Comparison of ENCODE assay signal across 13 mouse cellular contexts in the genomic region with DNA sequence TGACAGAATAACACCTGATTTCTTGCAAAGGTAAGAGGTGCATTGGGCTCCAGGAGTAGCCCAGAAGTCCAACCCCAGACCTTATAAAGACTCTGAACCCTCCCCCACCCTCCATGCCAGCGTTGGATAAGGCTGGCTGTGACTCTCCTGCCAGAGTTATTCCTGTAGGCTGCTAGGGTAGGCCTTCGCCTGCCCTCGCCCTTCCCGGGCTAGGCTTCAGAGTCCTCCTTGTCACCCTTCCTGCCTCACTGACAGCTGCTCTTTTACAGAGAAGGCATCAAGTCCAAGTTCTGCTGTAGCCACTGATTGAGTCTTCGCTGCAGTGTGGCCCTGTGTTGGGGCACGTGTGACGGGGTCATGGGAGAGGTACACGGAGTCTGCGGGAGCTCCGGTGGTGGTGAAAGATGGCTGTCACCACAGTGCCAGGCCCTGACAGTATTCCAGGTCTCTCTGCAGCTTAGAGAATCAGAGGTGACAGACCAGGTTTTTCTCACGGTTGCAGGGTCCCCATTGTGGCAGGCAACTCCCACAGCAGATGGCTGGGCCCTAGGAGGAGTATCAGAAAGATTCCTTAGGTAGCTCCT. TPM values are rescaled to one million over a fixed set of nuclear protein-coding genes. Genes with fewer than 3 reads are reported as not detected.
DNase-seq lines count a peak whose midpoint lies in the region; ATAC-seq lines count a peak whose summit lies in the region.
"Had no signal": no experiment of that assay in that cellular context is flagged by ENCODE, and none has a peak within 500 bp of the region (broad histone marks: within the 10 kb centered on the region; RNA-seq: fewer than 3 reads in every experiment).

No protein-coding gene starts in this region.

- peak; percentile 92 for DNase-seq in heart, adult 11 months
- no peak for DNase-seq in heart, postnatal 25 days (ENCODE audit: low spot score)
- DNase-seq in heart, adult 9 months (ENCODE audit: low spot score in 2 of 2) = peak; percentile 15 to 17
- DNase-seq in midbrain, embryonic 11.5 days (ENCODE audit: low spot score, missing footprints) = peak; percentile 82
- no peak for DNase-seq in lung, postnatal 4 days
- DNase-seq in layer of hippocampus, adult 9-10 months (ENCODE audit: low spot score) = no peak
- DNase-seq: cerebellum, adult 18-20 months had no signal

- H3K27ac ChIP-seq in heart, embryonic 14.5 days (replicated peaks in 1 of 2; ENCODE audit: control insufficient read depth in 1 of 2, insufficient read depth in 1 of 2, low read depth in 2 of 2, low read length in 2 of 2) = peak overlapping the region; percentile 67 to 71
- peak overlapping the region; percentile 27; the same call in 1 of the 2 replicates for H3K27ac ChIP-seq in midbrain, embryonic 11.5 days (ENCODE audit: low read depth, low read length)
- H3K27ac ChIP-seq: embryonic facial prominence, embryonic 15.5 days; kidney, postnatal 0 days; liver, embryonic 15.5 days; macrophage had no signal

- intact Hi-C loops in heart, postnatal 25 days (cut with DNase I) = no loop called here

- 42% methylated on average over 11 of the region's 11 CpGs for WGBS in heart, embryonic 14.5 days
- WGBS in midbrain, embryonic 11.5 days = 79% methylated on average over 11 of the region's 11 CpGs

- H3K4me2 ChIP-seq in heart, embryonic 14.5 days (ENCODE audit: low read length) = no peak overlapping the region
- no peak overlapping the region for H3K4me2 ChIP-seq in midbrain, embryonic 11.5 days
- H3K4me2 ChIP-seq: embryonic facial prominence, embryonic 15.5 days; liver, embryonic 15.5 days had no signal

- H3K36me3 ChIP-seq in heart, embryonic 14.5 days (ENCODE audit: control insufficient read depth, insufficient read depth, low read length) = peaks cover 49% of the 10 kb centered on the region
- H3K36me3 ChIP-seq in midbrain, embryonic 11.5 days (ENCODE audit: control insufficient read depth, insufficient read depth, low read length) = peaks cover 9% of the 10 kb centered on the region

- peak overlapping the region; percentile 25; the same call in 1 of the 2 replicates for H3K9ac ChIP-seq in heart, embryonic 14.5 days (ENCODE audit: low read length)
- H3K9ac ChIP-seq in midbrain, embryonic 11.5 days (ENCODE audit: low read length) = 0 out of 2 replicates have a peak overlapping the region, but pooled peaks have one; percentile 6
- H3K9ac ChIP-seq: embryonic facial prominence, embryonic 15.5 days; liver, embryonic 15.5 days had no signal

- no peak overlapping the region for H3K4me3 ChIP-seq in heart, embryonic 14.5 days (ENCODE audit: control insufficient read depth in 1 of 2, insufficient read depth in 1 of 2, low read depth in 1 of 2, low read length in 2 of 2)
- H3K4me3 ChIP-seq in midbrain, embryonic 11.5 days (ENCODE audit: low read depth, low read length) = no peak overlapping the region
- H3K4me3 ChIP-seq: embryonic facial prominence, embryonic 15.5 days; liver, embryonic 15.5 days had no signal

- ATAC-seq in heart, embryonic 14.5 days (ENCODE audit: insufficient number of reproducible peaks, insufficient read depth, low FRiP score, low read depth) = peak; percentile 75
- ATAC-seq in midbrain, embryonic 11.5 days (ENCODE audit: low FRiP score) = no peak
- ATAC-seq: inflammation-experienced regulatory T-cells, adult 6 months had no signal

- no peaks in the 10 kb centered on the region for H3K27me3 ChIP-seq in heart, embryonic 14.5 days (ENCODE audit: control insufficient read depth, insufficient read depth, low read length)
- H3K27me3 ChIP-seq in midbrain, embryonic 11.5 days (ENCODE audit: control insufficient read depth, insufficient read depth, low read length) = no peaks in the 10 kb centered on the region
- H3K27me3 ChIP-seq: embryonic facial prominence, embryonic 15.5 days; liver, embryonic 15.5 days had no signal

- H3K4me1 ChIP-seq in heart, embryonic 14.5 days (ENCODE audit: control insufficient read depth in 2 of 2, insufficient read depth in 2 of 2, low read length in 2 of 2) = peaks cover 6 to 19% of the 10 kb centered on the region in 2 experiments
- no peaks in the 10 kb centered on the region for H3K4me1 ChIP-seq in midbrain, embryonic 11.5 days (ENCODE audit: control insufficient read depth, insufficient read depth, low read length)
- H3K4me1 ChIP-seq: embryonic facial prominence, embryonic 15.5 days had no signal

- H3K9me3 ChIP-seq in heart, embryonic 14.5 days (ENCODE audit: control insufficient read depth, low read length) = no peaks in the 10 kb centered on the region
- no peaks in the 10 kb centered on the region for H3K9me3 ChIP-seq in midbrain, embryonic 11.5 days (ENCODE audit: control insufficient read depth, low read length)
- H3K9me3 ChIP-seq: embryonic facial prominence, embryonic 15.5 days; liver, embryonic 15.5 days had no signal

RNA-seq across cellular contexts. Expression of gene Ip6k2, which starts 34.9 kb away (rescaled TPM):
- 10 to 100 TPM; 21.1 to 26.4 TPM for total RNA-seq in heart, postnatal 25 days (2021)
- 45.0 and 45.6 TPM in 2 replicates for polyA plus RNA-seq in heart, embryonic 14.5 days (2014; fragmentation: Nextera tagmentation; extraction: Ambion mirVana)
- 104 and 109 TPM in 2 replicates for polyA plus RNA-seq in midbrain, embryonic 11.5 days (2014; fragmentation: Nextera tagmentation; extraction: Ambion mirVana)

RNA-seq across cellular contexts. Expression of gene Nckipsd, which starts 59.5 kb away (rescaled TPM):
- total RNA-seq in heart, postnatal 25 days (2021) = 1 to 10 TPM; 7.9 to 8.3 TPM
- polyA plus RNA-seq in heart, embryonic 14.5 days (2014; fragmentation: Nextera tagmentation; extraction: Ambion mirVana) = 8.5 and 10.5 TPM in 2 replicates
- 8.3 and 9.2 TPM in 2 replicates for polyA plus RNA-seq in midbrain, embryonic 11.5 days (2014; fragmentation: Nextera tagmentation; extraction: Ambion mirVana)

RNA-seq across cellular contexts. Expression of gene Prkar2a, which starts 59.6 kb away (rescaled TPM):
- total RNA-seq in heart, postnatal 25 days (2021) = 10 to 100 TPM; 80.3 to 81.8 TPM
- 31.5 and 33.5 TPM in 2 replicates for polyA plus RNA-seq in heart, embryonic 14.5 days (2014; fragmentation: Nextera tagmentation; extraction: Ambion mirVana)
- 58.0 and 58.2 TPM in 2 replicates for polyA plus RNA-seq in midbrain, embryonic 11.5 days (2014; fragmentation: Nextera tagmentation; extraction: Ambion mirVana)

Comparison
In these comparisons a context has a peak if more than half of its experiments do, and no peak if none do; other contexts are left out.
1. DNase-seq: peak in heart, adult 11 months (single experiment), heart, adult 9 months (2 of 2) and midbrain, embryonic 11.5 days (single experiment); none in heart, postnatal 25 days (single experiment), lung, postnatal 4 days (0 of 2) and layer of hippocampus, adult 9-10 months (single experiment).